Mouse (Mus musculus) subcutaneous adipose tissue, adult 2 months (tissue): ENCODE measurements around the gene Itgb2. TPM values are rescaled to one million over a fixed set of nuclear protein-coding genes. Genes with fewer than 3 reads are reported as not detected.

Experiments used
- polyA plus RNA-seq: library from polyadenylated mRNA; depleted of rRNA; stranded (reverse); fragments of >200 nt; gene quantifications from 2 replicates; pipeline ENCODE4 v1.2.3, GENCODE M21; 2012; ENCODE audit warnings: low replicate concordance; rRNA removed

Itgb2 gene
- 24.9 and 35.8 TPM in 2 replicates for polyA plus RNA-seq

GRCm38 (mm10) chr10:77530140-77530539 is at the start of gene Itgb2:
Gene Itgb2 (plus strand): TSS chr10:77530252.

DNA sequence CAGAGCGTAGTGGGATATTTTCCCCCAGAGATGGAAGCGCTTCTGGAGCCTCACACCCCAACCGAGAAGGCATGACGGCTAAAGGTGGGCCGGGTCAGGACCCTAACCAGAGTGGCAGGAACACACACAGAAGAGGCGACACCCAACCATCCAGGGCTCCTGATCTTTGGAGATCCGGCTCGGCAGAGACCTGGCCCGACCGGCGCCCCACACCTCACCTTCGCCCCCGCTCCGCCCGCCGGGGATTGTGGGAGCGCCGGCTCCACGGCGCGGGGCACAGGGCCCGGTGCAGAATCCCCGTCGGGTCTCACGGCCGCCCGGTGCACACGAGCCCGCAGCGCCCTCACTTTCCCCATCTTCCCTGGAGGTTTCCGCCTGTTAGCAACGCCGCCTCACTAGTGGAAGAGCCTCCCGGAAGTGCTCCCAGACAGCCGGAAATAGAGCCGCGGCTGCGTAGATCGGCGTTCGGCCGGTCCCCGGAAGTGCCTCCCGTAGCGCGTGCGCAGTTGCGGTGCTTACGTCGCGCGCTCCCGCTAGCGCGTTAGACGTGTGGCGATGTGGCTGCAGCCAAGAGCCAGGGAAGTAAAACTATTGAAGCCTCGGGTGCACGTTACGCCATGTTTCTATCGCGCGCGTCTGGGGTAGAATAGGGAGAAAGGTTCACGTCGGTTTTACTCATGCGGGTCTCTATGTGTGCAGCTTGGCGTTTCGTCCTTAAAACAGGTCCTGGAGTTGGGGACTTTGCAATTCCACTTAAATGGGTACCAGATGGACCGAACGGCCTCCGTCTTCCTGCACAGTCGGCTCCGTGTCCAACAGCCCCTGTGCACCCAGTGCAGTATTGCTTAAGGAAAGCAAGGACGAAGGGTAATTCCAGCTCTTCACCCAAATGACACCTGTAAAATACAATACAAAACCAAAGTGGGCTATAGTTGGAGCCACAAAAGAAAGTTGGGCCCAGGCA is 14.4 kb upstream of the Itgb2 start, which contains the start of gene Fam207a:
TSS of gene Fam207a (minus strand) at position 401 of the 964 bp plus-strand sequence.

GRCm38 (mm10) chr10:77581408-77582284 is 51.6 kb downstream of the Itgb2 start, which contains the start of gene Pttg1ip:
Gene Pttg1ip (plus strand): TSS chr10:77581720.

GRCm38 (mm10) chr10:77605908-77606826 is 76.1 kb downstream of the Itgb2 start, which contains the start of the genes Sumo3 and Gm49325:
Gene Sumo3 (plus strand): TSS chr10:77606097.
Gene Gm49325 (plus strand): TSS chr10:77606197.

Other genes starting within 250 kb of the Itgb2 start
- 11.9 and 20.8 TPM in 2 replicates for gene Adarb1, start 112.0 kb upstream of the Itgb2 start, polyA plus RNA-seq
- 19.1 and 32.2 TPM in 2 replicates for gene Fam207a, start 14.5 kb upstream of the Itgb2 start, polyA plus RNA-seq
- gene Pttg1ip, start 51.5 kb downstream of the Itgb2 start, polyA plus RNA-seq = 234 and 258 TPM in 2 replicates
- 253 and 352 TPM in 2 replicates for gene Sumo3, start 75.8 kb downstream of the Itgb2 start, polyA plus RNA-seq
- gene Gm49325, start 75.9 kb downstream of the Itgb2 start, polyA plus RNA-seq = 0.84 TPM in 1 of 2 replicates, not detected in the other
- 60.5 and 66.2 TPM in 2 replicates for gene Ube2g2, start 92.0 kb downstream of the Itgb2 start, polyA plus RNA-seq
- 1.1 TPM in 1 of 2 replicates, not detected in the other for gene Tspear, start 156.3 kb downstream of the Itgb2 start, polyA plus RNA-seq
- gene Gm19402, start 160.5 kb downstream of the Itgb2 start, polyA plus RNA-seq = not detected in 2 replicates
- not detected in 2 replicates for gene Gm9508, start 167.0 kb downstream of the Itgb2 start, polyA plus RNA-seq
- not detected in 2 replicates for gene Gm10272, start 176.4 kb downstream of the Itgb2 start, polyA plus RNA-seq
- gene Gm10024, start 181.2 kb downstream of the Itgb2 start, polyA plus RNA-seq = not detected in 2 replicates
- gene Gm10142, start 185.6 kb downstream of the Itgb2 start, polyA plus RNA-seq = not detected in 2 replicates
- not detected in 2 replicates for gene Krtap12-1, start 190.3 kb downstream of the Itgb2 start, polyA plus RNA-seq
- not detected in 2 replicates for gene Gm10100, start 196.2 kb downstream of the Itgb2 start, polyA plus RNA-seq
- not detected in 2 replicates for gene Gm18596, start 212.4 kb downstream of the Itgb2 start, polyA plus RNA-seq
- gene Gm9736, start 221.1 kb downstream of the Itgb2 start, polyA plus RNA-seq = not detected in 2 replicates
- not detected in 2 replicates for gene Gm3233, start 229.4 kb downstream of the Itgb2 start, polyA plus RNA-seq
- not detected in 2 replicates for gene Gm3238, start 241.1 kb downstream of the Itgb2 start, polyA plus RNA-seq
- gene Gm7138, start 246.7 kb downstream of the Itgb2 start, polyA plus RNA-seq = not detected in 2 replicates